ENCODE assay signal across 1 mouse cellular context in genomic region chr9:22225581-22226388, GRCm38 (mm10).
TF ChIP-seq lines count a peak whose summit lies in the region.

Zfp809 (plus strand) TSS chr9:22225714.

TF ChIP-seq in CH12.LX, 34 proteins besides CTCF, POLR2A, EP300 and RAD21 (continued from another document):
- peak; percentile 74 for TF ChIP-seq TBP (conservative IDR thresholded peaks at IDR 0.05; ENCODE audit: low read depth, low read length)
- TF ChIP-seq SMC3 (IDR thresholded peaks at IDR 0.05; ENCODE audit: low read depth, low read length): no peak; the same call in 1 of the 2 replicates
- no peak for TF ChIP-seq ZKSCAN1 (IDR thresholded peaks at IDR 0.05; ENCODE audit: borderline replicate concordance, low read depth, low read length)
- TF ChIP-seq UBTF (IDR thresholded peaks at IDR 0.05; ENCODE audit: low read depth, low read length): no peak
- peak; percentile 78 for TF ChIP-seq POLR2AphosphoS2 (IDR thresholded peaks at IDR 0.05; ENCODE audit: low read depth, low read length)
- peak; percentile 85 for TF ChIP-seq MAX (IDR thresholded peaks at IDR 0.05; ENCODE audit: low read length)
- peak; percentile 98 for TF ChIP-seq ELF1 (IDR thresholded peaks at IDR 0.05; ENCODE audit: low read depth, low read length)
- peak; percentile 47; the same call in 1 of the 2 replicates for TF ChIP-seq MEF2A (IDR thresholded peaks at IDR 0.05; ENCODE audit: borderline replicate concordance, low read depth, low read length)
- no peak for TF ChIP-seq PAX5 (IDR thresholded peaks at IDR 0.05; ENCODE audit: low read length)
- peak; percentile 12; the same call in 1 of the 2 replicates for TF ChIP-seq BHLHE40 (IDR thresholded peaks at IDR 0.05; ENCODE audit: low read depth, low read length)
- 0 out of 2 replicates have a peak, but pooled peaks have one; percentile 21 for TF ChIP-seq USF1 (IDR thresholded peaks at IDR 0.05; ENCODE audit: low read depth, low read length)
- TF ChIP-seq JUN (IDR thresholded peaks at IDR 0.05; ENCODE audit: insufficient read depth, low read depth, low read length): no peak
- no peak for TF ChIP-seq JUND (conservative IDR thresholded peaks at IDR 0.05; ENCODE audit: low read depth, low read length)
